Mouse (Mus musculus) neural tube, embryonic 13.5 days (tissue): ENCODE measurements around the gene Fancl. TPM values are rescaled to one million over a fixed set of nuclear protein-coding genes. Genes with fewer than 3 reads are reported as not detected.

Source experiments
- ATAC-seq: fragments of 200-750 bp; cut with Nextera tagmentation; 2 replicates; pipeline ENCODE4 v1.8.0; 2017; ENCODE audit warnings: low read depth, mild to moderate bottlenecking, moderate TSS enrichment, moderate library complexity
- H3K27ac ChIP-seq: fragments of 300-500 bp; sonication (generic); replicated peaks from 2 replicates; pipeline ENCODE4 v1.5.1; 2015; ENCODE audit warnings: moderate library complexity, mild to moderate bottlenecking, inconsistent platforms
- H3K27me3 ChIP-seq: fragments of 300-500 bp; sonication (generic); 2 replicates; pipeline ENCODE4 v1.6.1; 2015; ENCODE audit warnings: mild to moderate bottlenecking, inconsistent platforms
- H3K36me3 ChIP-seq: fragments of 300-500 bp; sonication (generic); 2 replicates; pipeline ENCODE4 v1.6.1; 2015; ENCODE audit warnings: mild to moderate bottlenecking, inconsistent platforms
- H3K4me1 ChIP-seq: fragments of 300-500 bp; sonication (generic); replicated peaks from 2 replicates; pipeline ENCODE4 v1.6.1; 2015; ENCODE audit warnings: inconsistent platforms
- H3K4me2 ChIP-seq: fragments of 300-500 bp; sonication (generic); 2 replicates; pipeline ENCODE4 v1.6.1; 2015; ENCODE audit warnings: inconsistent platforms, mild to moderate bottlenecking, moderate library complexity
- H3K4me3 ChIP-seq: fragments of 300-500 bp; sonication (generic); 2 replicates; pipeline ENCODE4 v1.5.1; 2015; ENCODE audit warnings: mild to moderate bottlenecking, inconsistent platforms
- H3K9ac ChIP-seq: fragments of 300-500 bp; sonication (generic); 2 replicates; pipeline ENCODE4 v1.6.1; 2015; ENCODE audit warnings: moderate library complexity, mild to moderate bottlenecking, inconsistent platforms
- H3K9me3 ChIP-seq: fragments of 300-500 bp; sonication (generic); 2 replicates; pipeline ENCODE4 v1.6.1; 2016; ENCODE audit warnings: inconsistent platforms
- WGBS: fragments of 180-500 bp; shearing (Covaris S2); methylation state at CpG from one replicate; pipeline ENCODE4 v1.1.7; 2015; 5-methylcytosine and 5-hydroxymethylcytosine counted together
- polyA plus RNA-seq: library from polyadenylated mRNA; unstranded; fragments of >200 nt; fragmentation: Nextera tagmentation; extraction: Ambion mirVana; gene quantifications from 2 replicates; pipeline ENCODE4 v1.2.1, GENCODE M21; 2015

Gene Fancl
- polyA plus RNA-seq, 1 experiment from 2014 or later, result 12.5 TPM

GRCm38 (mm10) chr11:26513683-26514082, 127.7 kb downstream of the Fancl start:
- Histone ChIP-seq H3K4me2 (no peak overlapping the region), H3K9ac (no peak overlapping the region), H3K27me3 (no peaks in the 10 kb centered on the region), H3K9me3 (no peaks in the 10 kb centered on the region), H3K4me3 (no peak overlapping the region), H3K4me1 (no peaks in the 10 kb centered on the region), H3K27ac (no peak overlapping the region), H3K36me3 (no peaks in the 10 kb centered on the region)
- no peak for ATAC-seq

GRCm38 (mm10) chr11:26516086-26516485, 130.2 kb downstream of the Fancl start:
- ATAC-seq, result no peak
- no peaks in the 10 kb centered on the region for H3K4me1 ChIP-seq
- H3K27ac ChIP-seq, result no peak overlapping the region
- no peaks in the 10 kb centered on the region for H3K9me3 ChIP-seq
- no peaks in the 10 kb centered on the region for H3K27me3 ChIP-seq
- H3K4me2 ChIP-seq, result no peak overlapping the region
- WGBS, result 67% methylated on average over 2 of the region's 2 CpGs
- H3K36me3 ChIP-seq, result no peaks in the 10 kb centered on the region
- H3K4me3 ChIP-seq, result no peak overlapping the region
- no peak overlapping the region for H3K9ac ChIP-seq

- 91% methylated on average over 3 of the region's 3 CpGs for WGBS
- Histone ChIP-seq H3K9ac (no peak overlapping the region), H3K4me1 (no peaks in the 10 kb centered on the region), H3K4me2 (no peak overlapping the region), H3K9me3 (no peaks in the 10 kb centered on the region), H3K27me3 (no peaks in the 10 kb centered on the region), H3K27ac (no peak overlapping the region), H3K36me3 (no peaks in the 10 kb centered on the region), H3K4me3 (no peak overlapping the region)
- ATAC-seq, result no peak
Measured at GRCm38 (mm10) chr11:26518991-26519390, 133.1 kb downstream of the Fancl start.

Other genes with a start within 250 kb of the Fancl start
- 13.2 and 13.4 TPM in 2 replicates for gene 5730522E02Rik, start 175.4 kb upstream of the Fancl start, polyA plus RNA-seq
- not detected in 2 replicates for gene Gm6899, start 207.1 kb downstream of the Fancl start, polyA plus RNA-seq
- 4.2 and 6.5 TPM in 2 replicates for gene Vrk2, start 207.9 kb downstream of the Fancl start, polyA plus RNA-seq